Comparison of ENCODE assay signal across 18 mouse cellular contexts in genomic region chr6:83011756-83012155, GRCm38 (mm10). TPM values are rescaled to one million over a fixed set of nuclear protein-coding genes. Genes with fewer than 3 reads are reported as not detected.
A peak's percentile ranks its signal among the peaks of the same experiment; 100 is the strongest.
DNase-seq lines count a peak whose midpoint lies in the region; ATAC-seq and TF ChIP-seq lines count a peak whose summit lies in the region.
"Had no signal": no experiment of that assay in that cellular context is flagged by ENCODE, and none has a peak within 500 bp of the region (broad histone marks: within the 10 kb centered on the region; RNA-seq: fewer than 3 reads in every experiment).

No protein-coding gene starts in this region.

- peak; percentile 14; the same call in 1 of the 2 replicates for ATAC-seq in erythroblast, adult 5-6 weeks (replicated peaks; ENCODE audit: low FRiP score, poor library complexity, severe bottlenecking)
- ATAC-seq in liver, embryonic 13.5 days (ENCODE audit: low read depth), result no peak
- ATAC-seq in liver, postnatal 0 days, result no peak
- ATAC-seq: forebrain, embryonic 14.5 days; hindbrain, embryonic 16.5 days had no signal

- H3K9ac ChIP-seq in MEL (ENCODE audit: control insufficient read depth, low read depth, low read length, poor library complexity, severe bottlenecking), result no peak overlapping the region; the same call in 1 of the 2 replicates
- peak overlapping the region; percentile 46 for H3K9ac ChIP-seq in liver, embryonic 13.5 days
- no peak overlapping the region for H3K9ac ChIP-seq in liver, postnatal 0 days (replicated peaks)
- H3K9ac ChIP-seq: embryonic facial prominence, embryonic 13.5 days; heart, embryonic 13.5 days had no signal

- intact Hi-C loops in left cerebral cortex, postnatal 25 days (cut with DNase I), result no loop called here

- peak; percentile 51 for DNase-seq in MEL (ENCODE audit: low read depth, low spot score)
- no peak for DNase-seq in liver, embryonic 13.5 days
- no peak for DNase-seq in liver, postnatal 0 days
- no peak for DNase-seq in cerebellum, adult 2 months
- DNase-seq in left cerebral cortex, postnatal 25 days (ENCODE audit: low spot score in 2 of 2), result no peak
- DNase-seq: adrenal gland, adult 2 months; adrenal gland, postnatal 36 days; cerebellum, adult 11-12 months; cerebellum, adult 9-11 months; cerebellum, postnatal 36 days; gastrocnemius, postnatal 36 days; heart, postnatal 36 days had no signal

- no peak for TF ChIP-seq CTCF in MEL (IDR thresholded peaks at IDR 0.05 in 2 of 3, conservative IDR thresholded peaks at IDR 0.05 in 1 of 3; ENCODE audit: control insufficient read depth in 1 of 3, insufficient read depth in 1 of 3, low read depth in 2 of 3, low read length in 3 of 3, poor library complexity in 1 of 3, severe bottlenecking in 1 of 3)
- TF ChIP-seq CTCF in liver, postnatal 0 days (IDR thresholded peaks at IDR 0.05; ENCODE audit: low read depth), result peak; percentile 19; the same call in 1 of the 2 replicates
- TF ChIP-seq CTCF in cerebellum, adult 2 months (IDR thresholded peaks at IDR 0.05; ENCODE audit: borderline replicate concordance, insufficient read depth, low read depth, low read length), result no peak

- no peak for TF ChIP-seq RAD21 in MEL (IDR thresholded peaks at IDR 0.05; ENCODE audit: low read depth, low read length)

- no peak overlapping the region for H3K4me2 ChIP-seq in liver, embryonic 13.5 days
- H3K4me2 ChIP-seq in liver, postnatal 0 days (ENCODE audit: low read depth, low read length), result no peak overlapping the region
- H3K4me2 ChIP-seq: embryonic facial prominence, embryonic 13.5 days; heart, embryonic 13.5 days had no signal

- no peak for TF ChIP-seq EP300 in MEL (IDR thresholded peaks at IDR 0.05; ENCODE audit: low read depth in 1 of 2, low read length in 2 of 2)
- TF ChIP-seq EP300 in liver, postnatal 0 days (IDR thresholded peaks at IDR 0.05; ENCODE audit: low read depth), result no peak

- H3K9me3 ChIP-seq in MEL (replicated peaks; ENCODE audit: insufficient read depth, low read length), result no peaks in the 10 kb centered on the region
- no peaks in the 10 kb centered on the region for H3K9me3 ChIP-seq in liver, embryonic 13.5 days (replicated peaks)
- no peaks in the 10 kb centered on the region for H3K9me3 ChIP-seq in liver, postnatal 0 days (ENCODE audit: low read length)
- H3K9me3 ChIP-seq: embryonic facial prominence, embryonic 13.5 days; heart, embryonic 13.5 days had no signal

- TF ChIP-seq POLR2A in MEL (IDR thresholded peaks at IDR 0.05; ENCODE audit: control insufficient read depth in 1 of 2, insufficient read depth in 1 of 2, low read depth in 1 of 2, low read length in 2 of 2, poor library complexity in 1 of 2), result no peak
- TF ChIP-seq POLR2A in cerebellum, adult 2 months (IDR thresholded peaks at IDR 0.05; ENCODE audit: borderline replicate concordance, insufficient read depth, low read length), result no peak

- WGBS in liver, embryonic 13.5 days (ENCODE audit: insufficient replicate concordance), result 57% methylated on average over 6 of the region's 6 CpGs
- WGBS in liver, postnatal 0 days (ENCODE audit: insufficient replicate concordance), result 73% methylated on average over 6 of the region's 6 CpGs
- WGBS in cerebellum, adult 2 months, result 78% methylated on average over 6 of the region's 6 CpGs

- peaks cover 3% of the 10 kb centered on the region for H3K79me2 ChIP-seq in MEL (ENCODE audit: control insufficient read depth, insufficient read depth, low read length, poor library complexity)

- H3K27ac ChIP-seq in MEL (ENCODE audit: control insufficient read depth, low read depth, low read length), result peak overlapping the region; percentile 40
- peak overlapping the region; percentile 99 for H3K27ac ChIP-seq in liver, embryonic 13.5 days
- H3K27ac ChIP-seq in liver, postnatal 0 days (ENCODE audit: low read depth), result peak overlapping the region; percentile 46; the same call in 1 of the 2 replicates
- no peak overlapping the region for H3K27ac ChIP-seq in cerebellum, adult 2 months (ENCODE audit: insufficient read depth, low read length)
- H3K27ac ChIP-seq: embryonic facial prominence, embryonic 13.5 days; heart, embryonic 13.5 days had no signal

- no peaks in the 10 kb centered on the region for H3K27me3 ChIP-seq in MEL (ENCODE audit: control insufficient read depth in 1 of 2, insufficient read depth in 2 of 2, low read length in 2 of 2)
- no peaks in the 10 kb centered on the region for H3K27me3 ChIP-seq in liver, embryonic 13.5 days
- no peaks in the 10 kb centered on the region for H3K27me3 ChIP-seq in liver, postnatal 0 days (ENCODE audit: insufficient read depth, low read length)
- no peaks in the 10 kb centered on the region for H3K27me3 ChIP-seq in cerebellum, adult 2 months (ENCODE audit: control insufficient read depth, insufficient read depth, low read length)
- H3K27me3 ChIP-seq: CH12.LX; embryonic facial prominence, embryonic 13.5 days had no signal

- no peak overlapping the region for H3K4me3 ChIP-seq in MEL (ENCODE audit: control insufficient read depth in 1 of 2, insufficient read depth in 1 of 2, low read depth in 2 of 2, low read length in 2 of 2)
- H3K4me3 ChIP-seq in liver, embryonic 13.5 days (replicated peaks), result no peak overlapping the region
- H3K4me3 ChIP-seq in liver, postnatal 0 days (ENCODE audit: low read depth, low read length), result no peak overlapping the region
- H3K4me3 ChIP-seq in cerebellum, adult 2 months (replicated peaks; ENCODE audit: insufficient read depth, low read depth, low read length), result no peak overlapping the region
- H3K4me3 ChIP-seq: embryonic facial prominence, embryonic 13.5 days; heart, embryonic 13.5 days had no signal

- peaks cover 42 to 56% of the 10 kb centered on the region in 2 experiments for H3K4me1 ChIP-seq in MEL (ENCODE audit: control insufficient read depth in 1 of 2, insufficient read depth in 2 of 2, low read length in 2 of 2)
- H3K4me1 ChIP-seq in liver, embryonic 13.5 days (replicated peaks), result peaks cover 82% of the 10 kb centered on the region
- peaks cover 42% of the 10 kb centered on the region for H3K4me1 ChIP-seq in liver, postnatal 0 days (ENCODE audit: insufficient read depth)
- no peaks in the 10 kb centered on the region for H3K4me1 ChIP-seq in cerebellum, adult 2 months (ENCODE audit: control insufficient read depth, insufficient read depth, low read length)

- H3K36me3 ChIP-seq in MEL (ENCODE audit: control insufficient read depth in 1 of 2, insufficient read depth in 2 of 2, low read length in 2 of 2), result peaks cover 0 to 53% of the 10 kb centered on the region in 2 experiments; a peak in 2 of 4 replicates
- H3K36me3 ChIP-seq in liver, embryonic 13.5 days, result no peaks in the 10 kb centered on the region
- H3K36me3 ChIP-seq in liver, postnatal 0 days (replicated peaks; ENCODE audit: insufficient read depth, low read length), result no peaks in the 10 kb centered on the region
- H3K36me3 ChIP-seq: embryonic facial prominence, embryonic 13.5 days; heart, embryonic 13.5 days had no signal

RNA-seq across cellular contexts. Expression of gene Dok1, which starts 21.5 kb away (rescaled TPM):
- total RNA-seq in MEL (2012; rRNA removed), result 17.9 and 18.7 TPM in 2 replicates
- 10 to 100 TPM in 1 of 2 experiments, not detected in 1; 22.3 TPM for polyA plus RNA-seq in MEL (2012; ENCODE audit: insufficient read depth in 1 of 2, insufficient read length in 2 of 2, low read depth in 1 of 2, low replicate concordance in 2 of 2, missing spikeins in 1 of 2)
- 11.3 and 19.4 TPM in 2 replicates for total RNA-seq in erythroblast, adult 5-6 weeks (2015; ENCODE audit: low replicate concordance)
- 23.9 and 24.7 TPM in 2 replicates for total RNA-seq in erythroblast, adult 5-6 weeks (2017; ENCODE audit: low replicate concordance)
- 20.1 and 20.2 TPM in 2 replicates for polyA plus RNA-seq in liver, embryonic 13.5 days (2015; fragmentation: Nextera tagmentation; extraction: Ambion mirVana)
- 11.3 and 11.8 TPM in 2 replicates for polyA plus RNA-seq in liver, postnatal 0 days (2015; fragmentation: Nextera tagmentation; extraction: Ambion mirVana)
- 1.7 and 2.1 TPM in 2 replicates for polyA plus RNA-seq in cerebellum, adult 2 months (2012; rRNA removed)
- total RNA-seq in left cerebral cortex, postnatal 25 days (2021), result 1 to 10 TPM; 1.1 to 1.6 TPM

RNA-seq across cellular contexts. Expression of gene Loxl3, which starts 22.2 kb away (rescaled TPM):
- 0.77 and 0.78 TPM in 2 replicates for total RNA-seq in MEL (2012; rRNA removed)
- 1 to 10 TPM in 1 of 2 experiments, not detected in 1; 1.0 TPM for polyA plus RNA-seq in MEL (2012; ENCODE audit: insufficient read depth in 1 of 2, insufficient read length in 2 of 2, low read depth in 1 of 2, low replicate concordance in 2 of 2, missing spikeins in 1 of 2)
- 1.5 and 2.9 TPM in 2 replicates for total RNA-seq in erythroblast, adult 5-6 weeks (2015; ENCODE audit: low replicate concordance)
- 3.2 and 3.6 TPM in 2 replicates for total RNA-seq in erythroblast, adult 5-6 weeks (2017; ENCODE audit: low replicate concordance)
- 2.1 and 2.2 TPM in 2 replicates for polyA plus RNA-seq in liver, embryonic 13.5 days (2015; fragmentation: Nextera tagmentation; extraction: Ambion mirVana)
- polyA plus RNA-seq in liver, postnatal 0 days (2015; fragmentation: Nextera tagmentation; extraction: Ambion mirVana), result 1.2 and 1.7 TPM in 2 replicates
- polyA plus RNA-seq in cerebellum, adult 2 months (2012; rRNA removed), result 3.5 and 3.8 TPM in 2 replicates
- total RNA-seq in left cerebral cortex, postnatal 25 days (2021), result 1 to 10 TPM; 1.9 to 2.7 TPM

RNA-seq across cellular contexts. Expression of gene Aup1, which starts 42.6 kb away (rescaled TPM):
- total RNA-seq in MEL (2012; rRNA removed), result 206 and 259 TPM in 2 replicates
- 100 to 1,000 TPM in 1 of 2 experiments, not detected in 1; 500 TPM for polyA plus RNA-seq in MEL (2012; ENCODE audit: insufficient read depth in 1 of 2, insufficient read length in 2 of 2, low read depth in 1 of 2, low replicate concordance in 2 of 2, missing spikeins in 1 of 2)
- 197 and 242 TPM in 2 replicates for total RNA-seq in erythroblast, adult 5-6 weeks (2015; ENCODE audit: low replicate concordance)
- 212 and 218 TPM in 2 replicates for total RNA-seq in erythroblast, adult 5-6 weeks (2017; ENCODE audit: low replicate concordance)
- polyA plus RNA-seq in liver, embryonic 13.5 days (2015; fragmentation: Nextera tagmentation; extraction: Ambion mirVana), result 186 and 197 TPM in 2 replicates
- 175 and 180 TPM in 2 replicates for polyA plus RNA-seq in liver, postnatal 0 days (2015; fragmentation: Nextera tagmentation; extraction: Ambion mirVana)
- polyA plus RNA-seq in cerebellum, adult 2 months (2012; rRNA removed), result 271 and 276 TPM in 2 replicates
- total RNA-seq in left cerebral cortex, postnatal 25 days (2021), result 100 to 1,000 TPM; 100 to 114 TPM

RNA-seq across cellular contexts. Expression of gene Htra2, which starts 43.3 kb away (rescaled TPM):
- 95.1 and 107 TPM in 2 replicates for total RNA-seq in MEL (2012; rRNA removed)
- polyA plus RNA-seq in MEL (2012; ENCODE audit: insufficient read depth in 1 of 2, insufficient read length in 2 of 2, low read depth in 1 of 2, low replicate concordance in 2 of 2, missing spikeins in 1 of 2), result 100 to 1,000 TPM in 1 of 2 experiments, not detected in 1; 133 TPM
- total RNA-seq in erythroblast, adult 5-6 weeks (2015; ENCODE audit: low replicate concordance), result 69.4 and 97.8 TPM in 2 replicates
- total RNA-seq in erythroblast, adult 5-6 weeks (2017; ENCODE audit: low replicate concordance), result 41.9 and 57.7 TPM in 2 replicates
- 131 and 132 TPM in 2 replicates for polyA plus RNA-seq in liver, embryonic 13.5 days (2015; fragmentation: Nextera tagmentation; extraction: Ambion mirVana)
- polyA plus RNA-seq in liver, postnatal 0 days (2015; fragmentation: Nextera tagmentation; extraction: Ambion mirVana), result 33.8 and 34.7 TPM in 2 replicates
- polyA plus RNA-seq in cerebellum, adult 2 months (2012; rRNA removed), result 57.6 and 58.2 TPM in 2 replicates
- total RNA-seq in left cerebral cortex, postnatal 25 days (2021), result 10 to 100 TPM; 42.9 to 45.4 TPM

RNA-seq across cellular contexts. Expression of gene Dqx1, which starts 45.9 kb away (rescaled TPM):
- 1.3 TPM in 2 replicates for total RNA-seq in MEL (2012; rRNA removed)
- 1 to 10 TPM in 1 of 2 experiments, not detected in 1; 3.4 TPM for polyA plus RNA-seq in MEL (2012; ENCODE audit: insufficient read depth in 1 of 2, insufficient read length in 2 of 2, low read depth in 1 of 2, low replicate concordance in 2 of 2, missing spikeins in 1 of 2)
- total RNA-seq in erythroblast, adult 5-6 weeks (2015; ENCODE audit: low replicate concordance), result 1.7 and 3.5 TPM in 2 replicates
- total RNA-seq in erythroblast, adult 5-6 weeks (2017; ENCODE audit: low replicate concordance), result 4.2 and 6.7 TPM in 2 replicates
- polyA plus RNA-seq in liver, embryonic 13.5 days (2015; fragmentation: Nextera tagmentation; extraction: Ambion mirVana), result 5.3 and 5.6 TPM in 2 replicates
- 7.5 and 8.2 TPM in 2 replicates for polyA plus RNA-seq in liver, postnatal 0 days (2015; fragmentation: Nextera tagmentation; extraction: Ambion mirVana)
- 0.92 and 0.93 TPM in 2 replicates for polyA plus RNA-seq in cerebellum, adult 2 months (2012; rRNA removed)
- total RNA-seq in left cerebral cortex, postnatal 25 days (2021), result under 1 TPM; 0.25 to 0.99 TPM
